Mouse (Mus musculus): ENCODE data around the gene Nr5a2. TPM values are rescaled to one million over a fixed set of nuclear protein-coding genes. Genes with fewer than 3 reads are reported as not detected.

The Nr5a2 gene
- 0.38 and 0.58 TPM in 2 replicates for polyA plus RNA-seq (2012; rRNA removed)

- H3K4me1 ChIP-seq (ENCODE audit: control insufficient read depth, insufficient read depth, low read length): no peaks in the 10 kb centered on the region
- no peak within 1 kb of the TSS for H3K4me3 ChIP-seq (ENCODE audit: insufficient read depth, low read depth, low read length)
- H3K27ac ChIP-seq (ENCODE audit: insufficient read depth, low read depth, low read length): no peak within 1 kb of the TSS
- 60% methylated on average over 4 of the region's 4 CpGs for WGBS
- DNase-seq: no peak
- no peaks in the 10 kb centered on the region for H3K36me3 ChIP-seq (ENCODE audit: control insufficient read depth, insufficient read depth, low read length)
- no peaks in the 10 kb centered on the region; the same call in 1 of the 2 replicates for H3K27me3 ChIP-seq (replicated peaks; ENCODE audit: control insufficient read depth, insufficient read depth, low read length)
- no peak for TF ChIP-seq CTCF (conservative IDR thresholded peaks at IDR 0.05; ENCODE audit: insufficient read depth, insufficient read length, low read depth, low read length)
- no peak for TF ChIP-seq POLR2A (IDR thresholded peaks at IDR 0.05; ENCODE audit: low read depth, low read length)
These were observed at the start of gene Nr5a2 for GRCm38 (mm10) chr1:136960428-136961012. TSS of gene Nr5a2 (minus strand) at chr1:136960448.

GRCm38 (mm10) chr1:137008726-137009239, 48.5 kb upstream of the Nr5a2 start:
- Histone ChIP-seq H3K27me3 (replicated peaks; ENCODE audit: control insufficient read depth, insufficient read depth, low read length) (no peaks in the 10 kb centered on the region), H3K27ac (ENCODE audit: insufficient read depth, low read depth, low read length) (no peak overlapping the region), H3K4me1 (ENCODE audit: control insufficient read depth, insufficient read depth, low read length) (no peaks in the 10 kb centered on the region), H3K36me3 (ENCODE audit: control insufficient read depth, insufficient read depth, low read length) (no peaks in the 10 kb centered on the region), H3K4me3 (ENCODE audit: insufficient read depth, low read depth, low read length) (no peak overlapping the region)
- WGBS: 65% methylated on average over 6 of the region's 6 CpGs
- DNase-seq: no peak
- no peak for TF ChIP-seq CTCF (conservative IDR thresholded peaks at IDR 0.05; ENCODE audit: insufficient read depth, insufficient read length, low read depth, low read length)
- no peak for TF ChIP-seq POLR2A (IDR thresholded peaks at IDR 0.05; ENCODE audit: low read depth, low read length)

- Histone ChIP-seq H3K36me3 (ENCODE audit: control insufficient read depth, insufficient read depth, low read length) (no peaks in the 10 kb centered on the region), H3K4me3 (ENCODE audit: insufficient read depth, low read depth, low read length) (no peak overlapping the region), H3K27me3 (replicated peaks; ENCODE audit: control insufficient read depth, insufficient read depth, low read length) (no peaks in the 10 kb centered on the region), H3K27ac (ENCODE audit: insufficient read depth, low read depth, low read length) (no peak overlapping the region), H3K4me1 (ENCODE audit: control insufficient read depth, insufficient read depth, low read length) (no peaks in the 10 kb centered on the region)
- WGBS: 94% methylated on average over 1 of the region's 1 CpGs
- DNase-seq: no peak
- TF ChIP-seq CTCF (conservative IDR thresholded peaks at IDR 0.05; ENCODE audit: insufficient read depth, insufficient read length, low read depth, low read length) (peak; percentile 9; the same call in 1 of the 2 replicates), POLR2A (IDR thresholded peaks at IDR 0.05; ENCODE audit: low read depth, low read length) (no peak)
These were observed 43.6 kb upstream of the Nr5a2 start for GRCm38 (mm10) chr1:137003816-137004215.

- no peak for DNase-seq
- H3K27me3 ChIP-seq (replicated peaks; ENCODE audit: control insufficient read depth, insufficient read depth, low read length): no peaks in the 10 kb centered on the region
- no peaks in the 10 kb centered on the region for H3K4me1 ChIP-seq (ENCODE audit: control insufficient read depth, insufficient read depth, low read length)
- H3K27ac ChIP-seq (ENCODE audit: insufficient read depth, low read depth, low read length): no peak overlapping the region
- TF ChIP-seq CTCF (conservative IDR thresholded peaks at IDR 0.05; ENCODE audit: insufficient read depth, insufficient read length, low read depth, low read length) (no peak), POLR2A (IDR thresholded peaks at IDR 0.05; ENCODE audit: low read depth, low read length) (no peak)
- 91% methylated on average over 1 of the region's 1 CpGs for WGBS
- H3K4me3 ChIP-seq (ENCODE audit: insufficient read depth, low read depth, low read length): no peak overlapping the region
- no peaks in the 10 kb centered on the region for H3K36me3 ChIP-seq (ENCODE audit: control insufficient read depth, insufficient read depth, low read length)
These were observed 42.9 kb upstream of the Nr5a2 start for GRCm38 (mm10) chr1:137003144-137003543.

- Histone ChIP-seq H3K27ac (ENCODE audit: insufficient read depth, low read depth, low read length) (no peak overlapping the region), H3K4me1 (ENCODE audit: control insufficient read depth, insufficient read depth, low read length) (no peaks in the 10 kb centered on the region), H3K36me3 (ENCODE audit: control insufficient read depth, insufficient read depth, low read length) (no peaks in the 10 kb centered on the region), H3K4me3 (ENCODE audit: insufficient read depth, low read depth, low read length) (no peak overlapping the region), H3K27me3 (replicated peaks; ENCODE audit: control insufficient read depth, insufficient read depth, low read length) (no peaks in the 10 kb centered on the region)
- DNase-seq: no peak
- 48% methylated on average over 8 of the region's 8 CpGs for WGBS
- TF ChIP-seq CTCF (conservative IDR thresholded peaks at IDR 0.05; ENCODE audit: insufficient read depth, insufficient read length, low read depth, low read length) (no peak), POLR2A (IDR thresholded peaks at IDR 0.05; ENCODE audit: low read depth, low read length) (no peak)
These were observed 31.6 kb upstream of the Nr5a2 start for GRCm38 (mm10) chr1:136991762-136992352.

- DNase-seq: no peak
- Histone ChIP-seq H3K4me1 (ENCODE audit: control insufficient read depth, insufficient read depth, low read length) (no peaks in the 10 kb centered on the region), H3K27me3 (replicated peaks; ENCODE audit: control insufficient read depth, insufficient read depth, low read length) (no peaks in the 10 kb centered on the region), H3K27ac (ENCODE audit: insufficient read depth, low read depth, low read length) (no peak overlapping the region), H3K36me3 (ENCODE audit: control insufficient read depth, insufficient read depth, low read length) (no peaks in the 10 kb centered on the region), H3K4me3 (ENCODE audit: insufficient read depth, low read depth, low read length) (no peak overlapping the region)
- WGBS: 82% methylated on average over 5 of the region's 5 CpGs
- TF ChIP-seq CTCF (conservative IDR thresholded peaks at IDR 0.05; ENCODE audit: insufficient read depth, insufficient read length, low read depth, low read length) (no peak), POLR2A (IDR thresholded peaks at IDR 0.05; ENCODE audit: low read depth, low read length) (no peak)
These were observed 20.1 kb upstream of the Nr5a2 start for GRCm38 (mm10) chr1:136980253-136980893.

GRCm38 (mm10) chr1:136977867-136978266, 17.6 kb upstream of the Nr5a2 start:
- H3K27me3 ChIP-seq (replicated peaks; ENCODE audit: control insufficient read depth, insufficient read depth, low read length): no peaks in the 10 kb centered on the region
- H3K4me3 ChIP-seq (ENCODE audit: insufficient read depth, low read depth, low read length): no peak overlapping the region
- WGBS: 83% methylated on average over 3 of the region's 3 CpGs
- no peak overlapping the region for H3K27ac ChIP-seq (ENCODE audit: insufficient read depth, low read depth, low read length)
- no peaks in the 10 kb centered on the region for H3K36me3 ChIP-seq (ENCODE audit: control insufficient read depth, insufficient read depth, low read length)
- TF ChIP-seq CTCF (conservative IDR thresholded peaks at IDR 0.05; ENCODE audit: insufficient read depth, insufficient read length, low read depth, low read length) (no peak), POLR2A (IDR thresholded peaks at IDR 0.05; ENCODE audit: low read depth, low read length) (no peak)
- no peaks in the 10 kb centered on the region for H3K4me1 ChIP-seq (ENCODE audit: control insufficient read depth, insufficient read depth, low read length)
- DNase-seq: no peak
